Mouse (Mus musculus) neural tube, embryonic 12.5 days (tissue): Measurements from ENCODE around the gene Vsnl1. TPM values are rescaled to one million over a fixed set of nuclear protein-coding genes. Genes with fewer than 3 reads are reported as not detected.

Experiments used
- ATAC-seq: fragments of 200-750 bp; cut with Nextera tagmentation; 2 replicates; pipeline ENCODE4 v1.8.0; 2017; ENCODE audit warnings: low read depth, mild to moderate bottlenecking, moderate TSS enrichment, moderate library complexity; ENCODE audit not compliant: low FRiP score
- H3K27ac ChIP-seq: fragments of 300-500 bp; sonication (generic); 2 replicates; pipeline ENCODE4 v1.5.1; 2016
- H3K27me3 ChIP-seq: fragments of 300-500 bp; sonication (generic); replicated peaks from 2 replicates; pipeline ENCODE4 v1.6.1; 2016; ENCODE audit warnings: mild to moderate bottlenecking
- H3K36me3 ChIP-seq: fragments of 300-500 bp; sonication (generic); 2 replicates; pipeline ENCODE4 v1.6.1; 2016; ENCODE audit warnings: mild to moderate bottlenecking
- H3K4me1 ChIP-seq: fragments of 300-500 bp; sonication (generic); 2 replicates; pipeline ENCODE4 v1.6.1; 2016
- H3K4me2 ChIP-seq: fragments of 300-500 bp; sonication (generic); replicated peaks from 2 replicates; pipeline ENCODE4 v1.6.1; 2016; ENCODE audit warnings: mild to moderate bottlenecking
- H3K4me3 ChIP-seq: fragments of 300-500 bp; sonication (generic); 2 replicates; pipeline ENCODE4 v1.5.1; 2016
- H3K9ac ChIP-seq: fragments of 300-500 bp; sonication (generic); 2 replicates; pipeline ENCODE4 v1.6.1; 2016; ENCODE audit warnings: mild to moderate bottlenecking
- H3K9me3 ChIP-seq: fragments of 300-500 bp; sonication (generic); 2 replicates; pipeline ENCODE4 v1.6.1; 2016; ENCODE audit warnings: mild to moderate bottlenecking
- WGBS: fragments of 180-500 bp; shearing (Covaris S2); methylation state at CpG from one replicate; pipeline ENCODE4 v1.1.7; 2016; 5-methylcytosine and 5-hydroxymethylcytosine counted together
- polyA plus RNA-seq: library from polyadenylated mRNA; unstranded; fragments of >200 nt; fragmentation: Nextera tagmentation; extraction: Ambion mirVana; gene quantifications from 2 replicates; pipeline ENCODE4 v1.2.1, GENCODE M21; 2016

Vsnl1 gene
- polyA plus RNA-seq, 1 experiment from 2014 or later = 6.2 TPM

- no peak for ATAC-seq
These were observed 69.2 kb downstream of the Vsnl1 start for GRCm38 (mm10) chr12:11367099-11367765.

GRCm38 (mm10) chr12:11364870-11365269 lies 71.5 kb downstream of the Vsnl1 start:
- no peaks in the 10 kb centered on the region for H3K27me3 ChIP-seq
- H3K4me3 ChIP-seq = no peak overlapping the region
- 67% methylated on average over 6 of the region's 6 CpGs for WGBS
- no peak overlapping the region for H3K9ac ChIP-seq
- H3K27ac ChIP-seq = no peak overlapping the region
- H3K9me3 ChIP-seq = no peaks in the 10 kb centered on the region
- ATAC-seq = no peak
- no peaks in the 10 kb centered on the region for H3K4me1 ChIP-seq
- H3K36me3 ChIP-seq = no peaks in the 10 kb centered on the region
- no peak overlapping the region for H3K4me2 ChIP-seq

More at GRCm38 (mm10) chr12:11367099-11367765, 69.2 kb downstream of the Vsnl1 start:
- Histone ChIP-seq H3K4me2 (no peak overlapping the region), H3K4me3 (no peak overlapping the region), H3K4me1 (no peaks in the 10 kb centered on the region), H3K27ac (no peak overlapping the region), H3K36me3 (no peaks in the 10 kb centered on the region), H3K9ac (no peak overlapping the region), H3K27me3 (no peaks in the 10 kb centered on the region), H3K9me3 (no peaks in the 10 kb centered on the region)
- 67% methylated on average over 3 of the region's 3 CpGs for WGBS

GRCm38 (mm10) chr12:11362435-11362834 lies 74.0 kb downstream of the Vsnl1 start:
- H3K4me2 ChIP-seq = no peak overlapping the region
- no peak overlapping the region for H3K9ac ChIP-seq
- H3K36me3 ChIP-seq = no peaks in the 10 kb centered on the region
- H3K4me1 ChIP-seq = no peaks in the 10 kb centered on the region
- no peaks in the 10 kb centered on the region for H3K27me3 ChIP-seq
- no peaks in the 10 kb centered on the region for H3K9me3 ChIP-seq
- WGBS = 79% methylated on average over 6 of the region's 6 CpGs
- H3K27ac ChIP-seq = no peak overlapping the region
- H3K4me3 ChIP-seq = no peak overlapping the region
- ATAC-seq = no peak

GRCm38 (mm10) chr12:11350895-11351294 lies 85.5 kb downstream of the Vsnl1 start:
- Histone ChIP-seq H3K9me3 (no peaks in the 10 kb centered on the region), H3K27me3 (no peaks in the 10 kb centered on the region), H3K4me1 (no peaks in the 10 kb centered on the region), H3K36me3 (no peaks in the 10 kb centered on the region), H3K9ac (no peak overlapping the region), H3K4me2 (no peak overlapping the region), H3K27ac (no peak overlapping the region), H3K4me3 (no peak overlapping the region)
- 0 out of 2 replicates have a peak, but pooled peaks have one; percentile 28 for ATAC-seq
- 34% methylated on average over 5 of the region's 5 CpGs for WGBS

GRCm38 (mm10) chr12:11349870-11350269 lies 86.5 kb downstream of the Vsnl1 start:
- Histone ChIP-seq H3K27ac (no peak overlapping the region), H3K4me2 (no peak overlapping the region), H3K9ac (no peak overlapping the region), H3K36me3 (no peaks in the 10 kb centered on the region), H3K4me1 (no peaks in the 10 kb centered on the region), H3K4me3 (no peak overlapping the region), H3K27me3 (no peaks in the 10 kb centered on the region), H3K9me3 (no peaks in the 10 kb centered on the region)
- 51% methylated on average over 5 of the region's 5 CpGs for WGBS
- ATAC-seq = no peak

- ATAC-seq = no peak
- H3K27ac ChIP-seq = no peak overlapping the region
- no peak overlapping the region for H3K4me2 ChIP-seq
- WGBS = 22% methylated on average over 1 of the region's 1 CpGs
- no peaks in the 10 kb centered on the region for H3K27me3 ChIP-seq
- H3K4me1 ChIP-seq = no peaks in the 10 kb centered on the region
- no peaks in the 10 kb centered on the region for H3K9me3 ChIP-seq
- H3K36me3 ChIP-seq = no peaks in the 10 kb centered on the region
- no peak overlapping the region for H3K9ac ChIP-seq
- no peak overlapping the region for H3K4me3 ChIP-seq
These were observed 88.0 kb downstream of the Vsnl1 start for GRCm38 (mm10) chr12:11348423-11348822.

GRCm38 (mm10) chr12:11345963-11346362 lies 90.5 kb downstream of the Vsnl1 start:
- H3K4me3 ChIP-seq = no peak overlapping the region
- no peak for ATAC-seq
- H3K27ac ChIP-seq = no peak overlapping the region
- H3K4me2 ChIP-seq = no peak overlapping the region
- H3K4me1 ChIP-seq = no peaks in the 10 kb centered on the region
- H3K9me3 ChIP-seq = no peaks in the 10 kb centered on the region
- WGBS = 66% methylated on average over 2 of the region's 2 CpGs
- no peaks in the 10 kb centered on the region for H3K27me3 ChIP-seq
- H3K36me3 ChIP-seq = no peaks in the 10 kb centered on the region
- no peak overlapping the region for H3K9ac ChIP-seq

GRCm38 (mm10) chr12:11342020-11342600 lies 94.3 kb downstream of the Vsnl1 start:
- H3K4me2 ChIP-seq = no peak overlapping the region
- H3K9ac ChIP-seq = no peak overlapping the region
- no peaks in the 10 kb centered on the region for H3K27me3 ChIP-seq
- no peak overlapping the region for H3K27ac ChIP-seq
- no peaks in the 10 kb centered on the region for H3K9me3 ChIP-seq
- no peaks in the 10 kb centered on the region for H3K4me1 ChIP-seq
- no peak overlapping the region for H3K4me3 ChIP-seq
- no peak for ATAC-seq
- 86% methylated on average over 6 of the region's 6 CpGs for WGBS
- H3K36me3 ChIP-seq = no peaks in the 10 kb centered on the region

GRCm38 (mm10) chr12:11338251-11338650 lies 98.2 kb downstream of the Vsnl1 start:
- H3K4me2 ChIP-seq = no peak overlapping the region
- no peak overlapping the region for H3K4me3 ChIP-seq
- no peaks in the 10 kb centered on the region for H3K36me3 ChIP-seq
- H3K9ac ChIP-seq = no peak overlapping the region
- H3K27me3 ChIP-seq = no peaks in the 10 kb centered on the region
- no peak overlapping the region for H3K27ac ChIP-seq
- no peak for ATAC-seq
- no peaks in the 10 kb centered on the region for H3K9me3 ChIP-seq
- no peaks in the 10 kb centered on the region for H3K4me1 ChIP-seq
- WGBS = 93% methylated on average over 2 of the region's 2 CpGs

GRCm38 (mm10) chr12:11336845-11337244 lies 99.6 kb downstream of the Vsnl1 start:
- ATAC-seq = no peak
- H3K27me3 ChIP-seq = no peaks in the 10 kb centered on the region
- no peaks in the 10 kb centered on the region for H3K9me3 ChIP-seq
- H3K9ac ChIP-seq = no peak overlapping the region
- WGBS = 44% methylated on average over 4 of the region's 4 CpGs
- no peak overlapping the region for H3K4me3 ChIP-seq
- H3K36me3 ChIP-seq = no peaks in the 10 kb centered on the region
- H3K27ac ChIP-seq = no peak overlapping the region
- H3K4me1 ChIP-seq = no peaks in the 10 kb centered on the region
- no peak overlapping the region for H3K4me2 ChIP-seq

- Histone ChIP-seq H3K36me3 (no peaks in the 10 kb centered on the region), H3K27ac (no peak overlapping the region), H3K9me3 (no peaks in the 10 kb centered on the region), H3K4me1 (no peaks in the 10 kb centered on the region), H3K9ac (no peak overlapping the region), H3K4me2 (no peak overlapping the region), H3K27me3 (no peaks in the 10 kb centered on the region), H3K4me3 (no peak overlapping the region)
- no peak for ATAC-seq
- 88% methylated on average over 3 of the region's 3 CpGs for WGBS
These were observed 109.9 kb downstream of the Vsnl1 start for GRCm38 (mm10) chr12:11326483-11326882.

- H3K4me1 ChIP-seq = no peaks in the 10 kb centered on the region
- no peaks in the 10 kb centered on the region for H3K36me3 ChIP-seq
- 56% methylated on average over 4 of the region's 4 CpGs for WGBS
- no peak overlapping the region for H3K4me3 ChIP-seq
- no peaks in the 10 kb centered on the region for H3K9me3 ChIP-seq
- no peak overlapping the region for H3K27ac ChIP-seq
- no peak overlapping the region for H3K9ac ChIP-seq
- no peak overlapping the region for H3K4me2 ChIP-seq
- no peaks in the 10 kb centered on the region for H3K27me3 ChIP-seq
- no peak for ATAC-seq
These were observed 111.9 kb downstream of the Vsnl1 start for GRCm38 (mm10) chr12:11324480-11324879.

GRCm38 (mm10) chr12:11317671-11318070 lies 118.7 kb downstream of the Vsnl1 start:
- 68% methylated on average over 6 of the region's 6 CpGs for WGBS
- no peak for ATAC-seq
- no peak overlapping the region for H3K9ac ChIP-seq
- no peak overlapping the region for H3K4me2 ChIP-seq
- H3K4me3 ChIP-seq = no peak overlapping the region
- H3K4me1 ChIP-seq = no peaks in the 10 kb centered on the region
- H3K27ac ChIP-seq = no peak overlapping the region
- peaks cover 29% of the 10 kb centered on the region for H3K36me3 ChIP-seq
- no peaks in the 10 kb centered on the region for H3K9me3 ChIP-seq
- no peaks in the 10 kb centered on the region for H3K27me3 ChIP-seq
